Comparison of ENCODE assay signal across 12 mouse cellular contexts in the genomic region with DNA sequence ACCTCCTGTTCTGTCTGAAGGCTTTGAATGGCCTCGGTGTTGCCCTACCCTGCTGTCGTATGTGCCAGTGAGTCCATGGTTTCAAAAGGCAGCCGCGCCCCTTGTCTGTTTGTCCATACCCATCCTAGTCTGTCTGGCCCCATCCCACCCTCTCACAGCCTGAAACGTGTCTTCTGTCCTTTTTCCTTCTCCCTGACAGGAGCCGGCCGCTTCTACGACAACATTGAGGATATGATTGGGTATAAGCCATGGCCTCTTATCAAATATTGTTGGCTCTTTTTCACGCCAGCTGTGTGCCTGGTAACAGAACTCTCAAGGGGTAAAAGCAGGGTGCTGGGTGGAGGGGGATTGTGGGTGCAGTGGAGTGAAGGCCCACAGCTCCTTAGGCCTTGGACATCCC. TPM values are rescaled to one million over a fixed set of nuclear protein-coding genes. Genes with fewer than 3 reads are reported as not detected.
"Had no signal": no experiment of that assay in that cellular context is flagged by ENCODE, and none has a peak within 500 bp of the region (broad histone marks: within the 10 kb centered on the region; RNA-seq: fewer than 3 reads in every experiment).

No protein-coding gene starts in this region.

- H3K4me3 ChIP-seq: limb, embryonic 12.5 days; lung, embryonic 15.5 days; midbrain, embryonic 13.5 days; stomach, embryonic 15.5 days had no signal

- H3K9ac ChIP-seq: limb, embryonic 12.5 days; lung, embryonic 15.5 days; midbrain, embryonic 13.5 days; stomach, embryonic 15.5 days had no signal

- H3K9me3 ChIP-seq: limb, embryonic 12.5 days; lung, embryonic 15.5 days; midbrain, embryonic 13.5 days; stomach, embryonic 15.5 days had no signal

- DNase-seq: kidney, adult 11 months; layer of hippocampus, adult 9-11 months; layer of hippocampus, postnatal 36 days; lung, postnatal 14 days; right cerebral cortex, postnatal 14 days had no signal

- H3K4me1 ChIP-seq: limb, embryonic 12.5 days; lung, embryonic 15.5 days; midbrain, embryonic 13.5 days; stomach, embryonic 15.5 days had no signal

- H3K36me3 ChIP-seq: limb, embryonic 12.5 days; lung, embryonic 15.5 days; midbrain, embryonic 13.5 days; stomach, embryonic 15.5 days had no signal

- H3K27ac ChIP-seq: kidney, postnatal 0 days; limb, embryonic 12.5 days; lung, embryonic 15.5 days; midbrain, embryonic 13.5 days; stomach, embryonic 15.5 days had no signal

- H3K4me2 ChIP-seq: limb, embryonic 12.5 days; lung, embryonic 15.5 days; midbrain, embryonic 13.5 days; stomach, embryonic 15.5 days had no signal

- ATAC-seq: midbrain, embryonic 13.5 days had no signal

- H3K27me3 ChIP-seq: limb, embryonic 12.5 days; lung, embryonic 15.5 days; midbrain, embryonic 13.5 days; stomach, embryonic 15.5 days had no signal

RNA-seq across cellular contexts. Expression of a gene that starts 7.0 kb away (rescaled TPM):
- polyA plus RNA-seq: intestine, embryonic 14.5 days; limb, embryonic 12.5 days; lung, embryonic 15.5 days; neural tube, embryonic 14.5 days had no signal
